Mouse (Mus musculus) heart, embryonic 15.5 days (tissue): ENCODE measurements around the gene Lrrc1. TPM values are rescaled to one million over a fixed set of nuclear protein-coding genes. Genes with fewer than 3 reads are reported as not detected.
A peak's percentile ranks its signal among the peaks of the same experiment; 100 is the strongest.

Source experiments
- ATAC-seq: fragments of 200-750 bp; cut with Nextera tagmentation; replicated peaks from 2 replicates; pipeline ENCODE4 v1.8.0; 2017; ENCODE audit warnings: low read depth, moderate TSS enrichment; ENCODE audit not compliant: insufficient number of reproducible peaks, insufficient read depth, low FRiP score
- H3K27ac ChIP-seq: fragments of 300-500 bp; sonication (generic); 2 replicates; pipeline ENCODE4 v1.5.1; 2015; ENCODE audit warnings: mild to moderate bottlenecking, inconsistent platforms
- H3K27me3 ChIP-seq: fragments of 300-500 bp; sonication (generic); 2 replicates; pipeline ENCODE4 v1.6.1; 2015; ENCODE audit warnings: inconsistent platforms
- H3K36me3 ChIP-seq: fragments of 300-500 bp; sonication (generic); 2 replicates; pipeline ENCODE4 v1.6.1; 2015; ENCODE audit warnings: mild to moderate bottlenecking, inconsistent platforms
- H3K4me1 ChIP-seq: fragments of 300-500 bp; sonication (generic); replicated peaks from 2 replicates; pipeline ENCODE4 v1.6.1; 2015; ENCODE audit warnings: inconsistent platforms
- H3K4me2 ChIP-seq: fragments of 300-500 bp; sonication (generic); 2 replicates; pipeline ENCODE4 v1.6.1; 2015; ENCODE audit warnings: inconsistent platforms, mild to moderate bottlenecking, moderate library complexity
- H3K4me3 ChIP-seq: fragments of 300-500 bp; sonication (generic); 2 replicates; pipeline ENCODE4 v1.5.1; 2015; ENCODE audit warnings: mild to moderate bottlenecking, inconsistent platforms
- H3K9ac ChIP-seq: fragments of 300-500 bp; sonication (generic); 2 replicates; pipeline ENCODE4 v1.6.1; 2015; ENCODE audit warnings: mild to moderate bottlenecking, inconsistent platforms
- H3K9me3 ChIP-seq: fragments of 300-500 bp; sonication (generic); replicated peaks from 2 replicates; pipeline ENCODE4 v1.6.1; 2016; ENCODE audit warnings: inconsistent platforms
- WGBS: fragments of 180-500 bp; shearing (Covaris S2); methylation state at CpG from one replicate; pipeline ENCODE4 v1.1.7; 2015; ENCODE audit warnings: mixed read lengths; 5-methylcytosine and 5-hydroxymethylcytosine counted together
- polyA plus RNA-seq: library from polyadenylated mRNA; unstranded; fragments of >200 nt; fragmentation: Nextera tagmentation; extraction: Ambion mirVana; gene quantifications from 2 replicates; pipeline ENCODE4 v1.2.1, GENCODE M21; 2015

Lrrc1 gene
- polyA plus RNA-seq, 1 experiment from 2014 or later = 18.6 TPM

GRCm38 (mm10) chr9:77460408-77460807 lies 84.3 kb downstream of the Lrrc1 start:
- ATAC-seq = no peak
- Histone ChIP-seq H3K27ac (no peak overlapping the region), H3K9ac (no peak overlapping the region), H3K4me3 (no peak overlapping the region), H3K27me3 (no peaks in the 10 kb centered on the region), H3K9me3 (no peaks in the 10 kb centered on the region), H3K4me1 (peaks cover 33% of the 10 kb centered on the region), H3K36me3 (0 out of 2 replicates have a peak, but pooled peaks cover 7% of the 10 kb centered on the region), H3K4me2 (no peak overlapping the region)
- 94% methylated on average over 14 of the region's 14 CpGs for WGBS

GRCm38 (mm10) chr9:77459365-77459764 lies 85.3 kb downstream of the Lrrc1 start:
- Histone ChIP-seq H3K4me3 (no peak overlapping the region), H3K27ac (no peak overlapping the region), H3K9ac (no peak overlapping the region), H3K36me3 (peaks cover 12% of the 10 kb centered on the region; the same call in 1 of the 2 replicates), H3K4me2 (no peak overlapping the region), H3K9me3 (no peaks in the 10 kb centered on the region), H3K27me3 (no peaks in the 10 kb centered on the region), H3K4me1 (peaks cover 24% of the 10 kb centered on the region)
- WGBS = 93% methylated on average over 2 of the region's 2 CpGs
- ATAC-seq = no peak

GRCm38 (mm10) chr9:77456169-77456826 lies 88.4 kb downstream of the Lrrc1 start:
- Histone ChIP-seq H3K9me3 (no peaks in the 10 kb centered on the region), H3K4me1 (peaks cover 13% of the 10 kb centered on the region), H3K9ac (no peak overlapping the region), H3K27ac (no peak overlapping the region), H3K4me3 (no peak overlapping the region), H3K27me3 (no peaks in the 10 kb centered on the region), H3K4me2 (no peak overlapping the region), H3K36me3 (peaks cover 20% of the 10 kb centered on the region; the same call in 1 of the 2 replicates)
- WGBS = 70% methylated on average over 13 of the region's 13 CpGs
- ATAC-seq = no peak

GRCm38 (mm10) chr9:77455439-77456168 lies 89.1 kb downstream of the Lrrc1 start:
- no peak overlapping the region for H3K27ac ChIP-seq
- H3K4me2 ChIP-seq = no peak overlapping the region
- ATAC-seq = no peak
- no peak overlapping the region for H3K9ac ChIP-seq
- H3K27me3 ChIP-seq = no peaks in the 10 kb centered on the region
- H3K9me3 ChIP-seq = no peaks in the 10 kb centered on the region
- peaks cover 10% of the 10 kb centered on the region for H3K4me1 ChIP-seq
- H3K4me3 ChIP-seq = no peak overlapping the region
- 87% methylated on average over 19 of the region's 19 CpGs for WGBS
- peaks cover 21% of the 10 kb centered on the region; the same call in 1 of the 2 replicates for H3K36me3 ChIP-seq

GRCm38 (mm10) chr9:77452046-77452807 lies 92.4 kb downstream of the Lrrc1 start:
- Histone ChIP-seq H3K36me3 (peaks cover 19% of the 10 kb centered on the region; the same call in 1 of the 2 replicates), H3K4me1 (peaks cover 4% of the 10 kb centered on the region; the same call in 1 of the 2 replicates), H3K4me3 (no peak overlapping the region), H3K27me3 (no peaks in the 10 kb centered on the region), H3K4me2 (no peak overlapping the region), H3K9ac (no peak overlapping the region), H3K9me3 (no peaks in the 10 kb centered on the region), H3K27ac (no peak overlapping the region)
- 70% methylated on average over 12 of the region's 12 CpGs for WGBS
- no peak for ATAC-seq

GRCm38 (mm10) chr9:77450447-77450846 lies 94.2 kb downstream of the Lrrc1 start:
- H3K36me3 ChIP-seq = peaks cover 16% of the 10 kb centered on the region; the same call in 1 of the 2 replicates
- WGBS = 74% methylated on average over 2 of the region's 2 CpGs
- no peak for ATAC-seq

GRCm38 (mm10) chr9:77444876-77445275 lies 99.8 kb downstream of the Lrrc1 start:
- Histone ChIP-seq H3K27ac (no peak overlapping the region), H3K4me1 (no peaks in the 10 kb centered on the region; the same call in 1 of the 2 replicates), H3K36me3 (peaks cover 8% of the 10 kb centered on the region), H3K4me3 (no peak overlapping the region), H3K9me3 (no peaks in the 10 kb centered on the region), H3K27me3 (no peaks in the 10 kb centered on the region), H3K4me2 (no peak overlapping the region), H3K9ac (no peak overlapping the region)
- WGBS = 79% methylated on average over 4 of the region's 4 CpGs
- no peak for ATAC-seq

More at GRCm38 (mm10) chr9:77450447-77450846, 94.2 kb downstream of the Lrrc1 start:
- Histone ChIP-seq H3K27me3 (no peaks in the 10 kb centered on the region), H3K4me3 (no peak overlapping the region), H3K9me3 (no peaks in the 10 kb centered on the region), H3K4me1 (peaks cover 4% of the 10 kb centered on the region; the same call in 1 of the 2 replicates), H3K9ac (no peak overlapping the region), H3K27ac (no peak overlapping the region), H3K4me2 (no peak overlapping the region)

- Histone ChIP-seq H3K9ac (peak overlapping the region; percentile 32; the same call in 1 of the 2 replicates), H3K27me3 (no peaks in the 10 kb centered on the region), H3K36me3 (peaks cover 8% of the 10 kb centered on the region), H3K9me3 (no peaks in the 10 kb centered on the region), H3K27ac (peak overlapping the region; percentile 96), H3K4me1 (peaks cover 25% of the 10 kb centered on the region), H3K4me2 (peak overlapping the region; percentile 50), H3K4me3 (peak overlapping the region; percentile 13; the same call in 1 of the 2 replicates)
- ATAC-seq = peak; percentile 10; the same call in 1 of the 2 replicates
- 50% methylated on average over 6 of the region's 6 CpGs for WGBS
These were observed 105.3 kb downstream of the Lrrc1 start for GRCm38 (mm10) chr9:77439371-77439770.

GRCm38 (mm10) chr9:77438836-77439271 lies 105.8 kb downstream of the Lrrc1 start:
- H3K4me3 ChIP-seq = peak overlapping the region; percentile 13; the same call in 1 of the 2 replicates
- H3K36me3 ChIP-seq = peaks cover 8% of the 10 kb centered on the region
- H3K9ac ChIP-seq = peak overlapping the region; percentile 32; the same call in 1 of the 2 replicates
- H3K27me3 ChIP-seq = no peaks in the 10 kb centered on the region
- no peaks in the 10 kb centered on the region for H3K9me3 ChIP-seq
- H3K27ac ChIP-seq = peak overlapping the region; percentile 96
- H3K4me2 ChIP-seq = peak overlapping the region; percentile 50
- H3K4me1 ChIP-seq = peaks cover 25% of the 10 kb centered on the region
- WGBS = 24% methylated on average over 11 of the region's 11 CpGs
- peak; percentile 87 for ATAC-seq

GRCm38 (mm10) chr9:77437131-77437530 lies 107.5 kb downstream of the Lrrc1 start:
- Histone ChIP-seq H3K4me2 (no peak overlapping the region), H3K4me3 (no peak overlapping the region), H3K27me3 (no peaks in the 10 kb centered on the region), H3K4me1 (peaks cover 25% of the 10 kb centered on the region), H3K9me3 (no peaks in the 10 kb centered on the region), H3K9ac (no peak overlapping the region), H3K27ac (no peak overlapping the region), H3K36me3 (peaks cover 8% of the 10 kb centered on the region)
- no peak for ATAC-seq
- WGBS = 87% methylated on average over 6 of the region's 6 CpGs

- 42% methylated on average over 12 of the region's 12 CpGs for WGBS
- Histone ChIP-seq H3K27ac (peak overlapping the region; percentile 14; the same call in 1 of the 2 replicates), H3K4me2 (no peak overlapping the region), H3K4me1 (peaks cover 31% of the 10 kb centered on the region), H3K9me3 (no peaks in the 10 kb centered on the region), H3K4me3 (no peak overlapping the region), H3K9ac (no peak overlapping the region), H3K36me3 (peaks cover 9% of the 10 kb centered on the region; the same call in 1 of the 2 replicates), H3K27me3 (no peaks in the 10 kb centered on the region)
- ATAC-seq = no peak
These were observed 109.7 kb downstream of the Lrrc1 start for GRCm38 (mm10) chr9:77434965-77435364.
